Mouse (Mus musculus) liver, embryonic 14.5 days (tissue): ENCODE measurements at regions not wholly inside any gene's neighbourhood (a gene's known extent, or its start where the extent isn't known, plus 50 kb on each side); places are given as distances from the start of the nearest gene placed in this dataset.
A peak's percentile ranks its signal among the peaks of the same experiment; 100 is the strongest.
"Not testable (repeated sequence)": the region's sequence is repeated elsewhere in the genome, so short reads cannot be mapped to it uniquely, and the experiment has no call there.

Source experiments
- ATAC-seq: fragments of 200-750 bp; cut with Nextera tagmentation; 2 replicates; pipeline ENCODE4 v1.8.0; 2017; ENCODE audit warnings: moderate number of reproducible peaks, mild to moderate bottlenecking, moderate library complexity; ENCODE audit not compliant: insufficient read depth
- DNase-seq, 3 experiments: peaks; one replicate each; pipeline ENCODE4 v3.0.0-alpha.2; 2012 to 2013; ENCODE audit warnings: low read depth in 3 of 3, low spot score in 3 of 3
- H3K27ac ChIP-seq: fragments of 300-500 bp; sonication (generic); 2 replicates; pipeline ENCODE4 v1.5.1; 2014; ENCODE audit warnings: moderate library complexity, mild to moderate bottlenecking, control low read depth, inconsistent platforms
- H3K27me3 ChIP-seq: fragments of 300-500 bp; sonication (generic); 2 replicates; pipeline ENCODE4 v1.6.1; 2014; ENCODE audit warnings: mild to moderate bottlenecking, low read length, moderate library complexity; ENCODE audit not compliant: control insufficient read depth, insufficient read depth
- H3K36me3 ChIP-seq: fragments of 300-500 bp; sonication (generic); replicated peaks from 2 replicates; pipeline ENCODE4 v1.6.1; 2014; ENCODE audit warnings: low read depth; ENCODE audit not compliant: control insufficient read depth, insufficient read depth
- H3K4me1 ChIP-seq, 2 experiments: fragments of 200-500 bp in 1 of 2; fragments of 300-500 bp in 1 of 2; sonication (generic) in 1 of 2; replicated peaks; 2 replicates each; pipeline ENCODE4 v1.6.1; 2012 to 2014; ENCODE audit warnings: antibody characterized with exemption in 1 of 2, inconsistent platforms in 1 of 2, low read length in 1 of 2; ENCODE audit not compliant: control insufficient read depth in 2 of 2, insufficient read depth in 2 of 2
- H3K4me2 ChIP-seq: fragments of 300-500 bp; sonication (generic); 2 replicates; pipeline ENCODE4 v1.6.1; 2014; ENCODE audit warnings: low read depth, mild to moderate bottlenecking, control low read depth, moderate library complexity
- H3K4me3 ChIP-seq, 2 experiments: fragments of 200-500 bp in 1 of 2; fragments of 300-500 bp in 1 of 2; sonication (generic) in 1 of 2; 2 replicates each; pipeline ENCODE4 v1.5.1; 2012 to 2014; ENCODE audit warnings: low read depth in 2 of 2, low read length in 2 of 2, mild to moderate bottlenecking in 2 of 2, control low read depth in 1 of 2, inconsistent platforms in 1 of 2, moderate library complexity in 1 of 2; ENCODE audit not compliant: insufficient read depth in 1 of 2
- H3K9ac ChIP-seq: fragments of 300-500 bp; sonication (generic); replicated peaks from 2 replicates; pipeline ENCODE4 v1.6.1; 2014; ENCODE audit warnings: mild to moderate bottlenecking, control low read depth, moderate library complexity
- H3K9me3 ChIP-seq: fragments of 300-500 bp; sonication (generic); 2 replicates; pipeline ENCODE4 v1.6.1; 2016; ENCODE audit warnings: low read length, mixed read lengths; ENCODE audit not compliant: control insufficient read depth
- CTCF ChIP-seq: IDR thresholded peaks from 2 replicates; pipeline ENCODE4 v1.5.1; 2016; ENCODE audit warnings: antibody characterized with exemption, low read depth, control low read depth
- EP300 ChIP-seq: IDR thresholded peaks from 2 replicates; pipeline ENCODE4 v1.6.1; 2016; ENCODE audit warnings: antibody characterized with exemption, low read depth
- WGBS: fragments of 180-500 bp; shearing (Covaris S2); extraction: QIAGEN DNeasy Blood & Tissue Kit; methylation state at CpG from one replicate; pipeline ENCODE4 v1.1.7; 2014; ENCODE audit not compliant: insufficient replicate concordance; 5-methylcytosine and 5-hydroxymethylcytosine counted together

- 30% methylated on average over 3 of the region's 3 CpGs for WGBS
- Histone ChIP-seq H3K4me3 (no peak overlapping the region), H3K9me3 (no peaks in the 10 kb centered on the region), H3K36me3 (no peaks in the 10 kb centered on the region), H3K27ac (no peak overlapping the region), H3K4me1 (no peaks in the 10 kb centered on the region), H3K9ac (no peak overlapping the region), H3K4me2 (no peak overlapping the region), H3K27me3 (no peaks in the 10 kb centered on the region)
- ATAC-seq = no peak
- TF ChIP-seq CTCF (no peak), EP300 (no peak)
- no peak for DNase-seq
These were observed 83.9 kb upstream of the Hcrtr2 start for GRCm38 (mm10) chr9:76407549-76407948.

GRCm38 (mm10) chr9:76401897-76402670 lies 78.4 kb upstream of the Hcrtr2 start:
- not testable (repeated sequence) for H3K27me3 ChIP-seq, H3K4me3 ChIP-seq, H3K27ac ChIP-seq, H3K9ac ChIP-seq, H3K4me2 ChIP-seq, H3K36me3 ChIP-seq, DNase-seq, H3K4me1 ChIP-seq, ATAC-seq, H3K9me3 ChIP-seq
- 56% methylated on average over 8 of the region's 8 CpGs for WGBS

- Histone ChIP-seq H3K9ac (no peak overlapping the region), H3K36me3 (no peaks in the 10 kb centered on the region), H3K27ac (no peak overlapping the region), H3K4me3 (no peak overlapping the region), H3K9me3 (no peaks in the 10 kb centered on the region), H3K4me1 (no peaks in the 10 kb centered on the region), H3K4me2 (no peak overlapping the region), H3K27me3 (no peaks in the 10 kb centered on the region)
- DNase-seq (no peak), ATAC-seq (no peak)
- TF ChIP-seq CTCF = no peak
- TF ChIP-seq EP300 = no peak
These were observed 77.2 kb upstream of the Hcrtr2 start for GRCm38 (mm10) chr9:76400900-76401299.

GRCm38 (mm10) chr9:76393763-76394162 lies 70.1 kb upstream of the Hcrtr2 start:
- Histone ChIP-seq H3K4me2 (no peak overlapping the region), H3K27ac (no peak overlapping the region), H3K4me1 (no peaks in the 10 kb centered on the region), H3K27me3 (no peaks in the 10 kb centered on the region), H3K36me3 (no peaks in the 10 kb centered on the region), H3K9ac (no peak overlapping the region), H3K4me3 (no peak overlapping the region), H3K9me3 (no peaks in the 10 kb centered on the region)
- no peak for ATAC-seq
- 59% methylated on average over 1 of the region's 1 CpGs for WGBS
- no peak for DNase-seq
- TF ChIP-seq EP300 (no peak), CTCF (no peak)

- 40% methylated on average over 1 of the region's 1 CpGs for WGBS
- no peak for ATAC-seq
- TF ChIP-seq CTCF (peak; percentile 72), EP300 (no peak)
- no peak overlapping the region for H3K27ac ChIP-seq
- H3K4me3 ChIP-seq = no peak overlapping the region
- H3K4me1 ChIP-seq = no peaks in the 10 kb centered on the region
- DNase-seq = peak in 1 of 3 experiments; percentile 6
- no peaks in the 10 kb centered on the region for H3K27me3 ChIP-seq
- H3K4me2 ChIP-seq = no peak overlapping the region
- no peak overlapping the region for H3K9ac ChIP-seq
- no peaks in the 10 kb centered on the region for H3K9me3 ChIP-seq
- no peaks in the 10 kb centered on the region for H3K36me3 ChIP-seq
These were observed 67.2 kb upstream of the Hcrtr2 start for GRCm38 (mm10) chr9:76390839-76391238.
